Mouse (Mus musculus) A20 (cell line): ENCODE measurements at regions not wholly inside any gene's neighbourhood (a gene's known extent, or its start where the extent isn't known, plus 50 kb on each side); places are given as distances from the start of the nearest gene placed in this dataset.
"Not testable (repeated sequence)": the region's sequence is repeated elsewhere in the genome, so short reads cannot be mapped to it uniquely, and the experiment has no call there.

ENCODE experiments used
- DNase-seq: peaks from one replicate; pipeline ENCODE4 v3.0.0-alpha.2; 2011; ENCODE audit warnings: low read depth, low spot score

- DNase-seq, result not testable (repeated sequence)
Measured at GRCm38 (mm10) chr13:65934376-65935071, 184.8 kb upstream of the Gm10324 start.

GRCm38 (mm10) chr13:65950250-65950649 is 169.1 kb upstream of the Gm10324 start:
- DNase-seq, result not testable (repeated sequence)

- DNase-seq, result not testable (repeated sequence)
Measured at GRCm38 (mm10) chr13:65990916-65991433, 128.4 kb upstream of the Gm10324 start.

GRCm38 (mm10) chr13:66007505-66007904 is 111.8 kb upstream of the Gm10324 start:
- not testable (repeated sequence) for DNase-seq

GRCm38 (mm10) chr13:66031942-66032341 is 87.4 kb upstream of the Gm10324 start:
- not testable (repeated sequence) for DNase-seq

- peak; percentile 4 for DNase-seq
Measured at GRCm38 (mm10) chr13:66062676-66063075, 56.7 kb upstream of the Gm10324 start.

GRCm38 (mm10) chr13:66063388-66063787 is 56.0 kb upstream of the Gm10324 start:
- not testable (repeated sequence) for DNase-seq
